Comparison of ENCODE assay signal across 21 mouse cellular contexts in the genomic region with DNA sequence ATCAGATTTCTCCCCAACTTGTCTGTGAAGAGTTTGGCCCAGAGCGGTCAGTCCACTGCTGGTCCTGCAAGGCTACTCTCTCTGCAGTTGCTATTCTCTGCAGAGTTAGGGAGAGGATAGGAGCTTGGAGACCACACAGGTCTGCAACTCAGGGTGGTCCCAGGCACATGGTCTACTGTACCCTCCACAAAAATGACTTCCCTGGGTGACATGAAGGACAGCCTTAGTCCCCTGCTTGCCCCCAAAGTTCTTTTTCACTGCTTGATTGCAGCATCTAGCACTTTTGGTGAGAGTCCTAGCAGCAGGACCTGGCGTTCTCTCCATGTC.
DNase-seq lines count a peak whose midpoint lies in the region; ATAC-seq lines count a peak whose summit lies in the region.
"Had no signal": no experiment of that assay in that cellular context is flagged by ENCODE, and none has a peak within 500 bp of the region (broad histone marks: within the 10 kb centered on the region; RNA-seq: fewer than 3 reads in every experiment).

No protein-coding gene starts in this region.

- no peaks in the 10 kb centered on the region for H3K36me3 ChIP-seq in heart, embryonic 10.5 days
- H3K36me3 ChIP-seq in lung, embryonic 15.5 days: no peaks in the 10 kb centered on the region
- H3K36me3 ChIP-seq in embryonic facial prominence, embryonic 11.5 days (replicated peaks; ENCODE audit: control insufficient read depth, insufficient read depth, low read depth, low read length): no peaks in the 10 kb centered on the region
- H3K36me3 ChIP-seq in limb, embryonic 12.5 days: 0 out of 2 replicates have a peak, but pooled peaks cover 3% of the 10 kb centered on the region
- H3K36me3 ChIP-seq: midbrain, embryonic 12.5 days had no signal

- H3K27me3 ChIP-seq in heart, embryonic 10.5 days (ENCODE audit: insufficient read depth, poor library complexity, severe bottlenecking): no peaks in the 10 kb centered on the region
- H3K27me3 ChIP-seq in lung, embryonic 15.5 days: no peaks in the 10 kb centered on the region
- no peaks in the 10 kb centered on the region for H3K27me3 ChIP-seq in embryonic facial prominence, embryonic 11.5 days (ENCODE audit: control insufficient read depth, insufficient read depth, low read length)
- H3K27me3 ChIP-seq in limb, embryonic 12.5 days: no peaks in the 10 kb centered on the region
- H3K27me3 ChIP-seq: midbrain, embryonic 12.5 days had no signal

- ATAC-seq in lung, embryonic 15.5 days (ENCODE audit: borderline replicate concordance, extremely low read depth, low FRiP score, low TSS enrichment): peak; percentile 33; the same call in 1 of the 2 replicates
- no peak for ATAC-seq in embryonic facial prominence, embryonic 11.5 days (replicated peaks; ENCODE audit: insufficient number of reproducible peaks, low FRiP score, low TSS enrichment, low read depth)
- ATAC-seq in limb, embryonic 12.5 days (ENCODE audit: insufficient number of reproducible peaks, insufficient read depth, low FRiP score, low TSS enrichment, low read depth): peak; percentile 26; the same call in 1 of the 2 replicates
- ATAC-seq: forebrain, embryonic 14.5 days; inflammation-experienced regulatory T-cells, adult 6 months had no signal

- peak overlapping the region; percentile 71 for H3K27ac ChIP-seq in heart, embryonic 10.5 days
- H3K27ac ChIP-seq in lung, embryonic 15.5 days: peak overlapping the region; percentile 84
- H3K27ac ChIP-seq in embryonic facial prominence, embryonic 11.5 days (replicated peaks; ENCODE audit: low read depth, low read length): peak overlapping the region; percentile 56; the same call in 1 of the 2 replicates
- peak overlapping the region; percentile 81 for H3K27ac ChIP-seq in limb, embryonic 12.5 days
- H3K27ac ChIP-seq: hindbrain, embryonic 14.5 days; layer of hippocampus, adult 2 months; midbrain, embryonic 12.5 days had no signal

- H3K9me3 ChIP-seq in heart, embryonic 10.5 days: no peaks in the 10 kb centered on the region
- no peaks in the 10 kb centered on the region for H3K9me3 ChIP-seq in lung, embryonic 15.5 days
- H3K9me3 ChIP-seq in embryonic facial prominence, embryonic 11.5 days (replicated peaks; ENCODE audit: control insufficient read depth, low read length): no peaks in the 10 kb centered on the region
- no peaks in the 10 kb centered on the region for H3K9me3 ChIP-seq in limb, embryonic 12.5 days
- H3K9me3 ChIP-seq: midbrain, embryonic 12.5 days had no signal

- DNase-seq in heart, embryonic 10.5 days (ENCODE audit: low spot score): no peak
- DNase-seq in heart, adult 18-20 months: no peak
- no peak for DNase-seq in lung, postnatal 36 days
- no peak for DNase-seq in embryonic facial prominence, embryonic 11.5 days (ENCODE audit: low spot score)
- no peak for DNase-seq in adrenal gland, postnatal 4 days (ENCODE audit: low spot score in 2 of 2)
- DNase-seq in yolk sac, embryonic 10.5 days (ENCODE audit: low spot score): no peak
- DNase-seq: adrenal gland, postnatal 25 days; cerebellum, adult 9-11 months; kidney, adult 18-20 months; kidney, postnatal 14 days; layer of hippocampus, postnatal 36 days; right cerebral cortex, postnatal 14 days; thymus, postnatal 36 days had no signal

- peaks cover 18% of the 10 kb centered on the region for H3K4me1 ChIP-seq in heart, embryonic 10.5 days
- H3K4me1 ChIP-seq in lung, embryonic 15.5 days: peaks cover 16% of the 10 kb centered on the region
- H3K4me1 ChIP-seq in embryonic facial prominence, embryonic 11.5 days (ENCODE audit: control insufficient read depth, insufficient read depth, low read length): no peaks in the 10 kb centered on the region; the same call in none of the 2 replicates
- H3K4me1 ChIP-seq in limb, embryonic 12.5 days (replicated peaks): peaks cover 49% of the 10 kb centered on the region

- H3K4me2 ChIP-seq in lung, embryonic 15.5 days: no peak overlapping the region
- H3K4me2 ChIP-seq in embryonic facial prominence, embryonic 11.5 days (ENCODE audit: low read depth, low read length): no peak overlapping the region
- peak overlapping the region; percentile 17 for H3K4me2 ChIP-seq in limb, embryonic 12.5 days
- H3K4me2 ChIP-seq: hindbrain, embryonic 14.5 days; liver, embryonic 11.5 days; midbrain, embryonic 12.5 days had no signal

- H3K4me3 ChIP-seq in heart, embryonic 10.5 days: no peak overlapping the region
- no peak overlapping the region for H3K4me3 ChIP-seq in lung, embryonic 15.5 days
- no peak overlapping the region for H3K4me3 ChIP-seq in embryonic facial prominence, embryonic 11.5 days (ENCODE audit: low read depth, low read length)
- H3K4me3 ChIP-seq in limb, embryonic 12.5 days (replicated peaks): no peak overlapping the region
- H3K4me3 ChIP-seq: layer of hippocampus, adult 2 months; midbrain, embryonic 12.5 days had no signal

- no peak overlapping the region for H3K9ac ChIP-seq in lung, embryonic 15.5 days
- H3K9ac ChIP-seq in embryonic facial prominence, embryonic 11.5 days (replicated peaks; ENCODE audit: low read length): no peak overlapping the region
- no peak overlapping the region for H3K9ac ChIP-seq in limb, embryonic 12.5 days (replicated peaks)
- H3K9ac ChIP-seq: hindbrain, embryonic 14.5 days; midbrain, embryonic 12.5 days had no signal

- 45% methylated on average over 2 of the region's 2 CpGs for whole genome bisulfite sequencing in heart, embryonic 10.5 days
- WGBS in lung, embryonic 15.5 days: 41% methylated on average over 2 of the region's 2 CpGs
- 47% methylated on average over 2 of the region's 2 CpGs for WGBS in embryonic facial prominence, embryonic 11.5 days
- WGBS in limb, embryonic 12.5 days: 28% methylated on average over 2 of the region's 2 CpGs
